Mouse (Mus musculus) small intestine, adult 2 months (tissue): ENCODE data around the gene Ap4b1. TPM values are rescaled to one million over a fixed set of nuclear protein-coding genes. Genes with fewer than 3 reads are reported as not detected.
A peak's percentile ranks its signal among the peaks of the same experiment; 100 is the strongest.

Experiments used
- H3K27ac ChIP-seq: fragments of 200-500 bp; 2 replicates; pipeline ENCODE4 v1.5.1; 2012; ENCODE audit warnings: low read depth, low read length, control low read depth, inconsistent platforms; ENCODE audit not compliant: insufficient read depth
- H3K27me3 ChIP-seq: fragments of 200-500 bp; 2 replicates; pipeline ENCODE4 v1.6.1; 2012; ENCODE audit warnings: mild to moderate bottlenecking, moderate library complexity, low read length, inconsistent platforms; ENCODE audit not compliant: control insufficient read depth, insufficient read depth
- H3K36me3 ChIP-seq: fragments of 200-500 bp; 2 replicates; pipeline ENCODE4 v1.6.1; 2012; ENCODE audit warnings: mild to moderate bottlenecking, low read length, control low read depth, inconsistent platforms; ENCODE audit not compliant: control insufficient read depth, insufficient read depth
- H3K4me1 ChIP-seq: fragments of 200-500 bp; 2 replicates; pipeline ENCODE4 v1.6.1; 2012; ENCODE audit warnings: low read length, inconsistent platforms, mixed read lengths; ENCODE audit not compliant: control insufficient read depth, insufficient read depth, insufficient read length
- H3K4me3 ChIP-seq: fragments of 200-500 bp; 2 replicates; pipeline ENCODE4 v1.5.1; 2012; ENCODE audit warnings: low read depth, mild to moderate bottlenecking, control low read depth, inconsistent platforms, low read length, moderate library complexity
- CTCF ChIP-seq: fragments of 200-500 bp; IDR thresholded peaks from 2 replicates; pipeline ENCODE4 v1.5.1; 2012; ENCODE audit warnings: low read depth, mild to moderate bottlenecking, control low read depth, inconsistent platforms, low read length, moderate library complexity, mixed read lengths; ENCODE audit not compliant: insufficient replicate concordance, insufficient read length; ENCODE audit errors: extremely low read depth
- POLR2A ChIP-seq: fragments of 200-500 bp; IDR thresholded peaks from 2 replicates; pipeline ENCODE4 v1.6.1; 2012; ENCODE audit warnings: low read depth, mild to moderate bottlenecking, control low read depth, inconsistent platforms, low read length, moderate library complexity
- WGBS: fragments of 180-500 bp; shearing (Covaris S2); methylation state at CpG from one replicate; pipeline ENCODE4 v1.1.7; 2018; 5-methylcytosine and 5-hydroxymethylcytosine counted together
- polyA plus RNA-seq: library from polyadenylated mRNA; depleted of rRNA; stranded (reverse); fragments of >200 nt; gene quantifications from 2 replicates; pipeline ENCODE4 v1.2.3, GENCODE M21; 2012

The Ap4b1 gene
- polyA plus RNA-seq, 1 experiment = 9.4 TPM

- peaks cover 2% of the 10 kb centered on the region; the same call in 1 of the 2 replicates for H3K4me1 ChIP-seq
- H3K27ac ChIP-seq = peak overlapping the region; percentile 36
- H3K4me3 ChIP-seq = no peak overlapping the region
- peaks cover 4% of the 10 kb centered on the region; the same call in 1 of the 2 replicates for H3K36me3 ChIP-seq
- no peak for TF ChIP-seq POLR2A
- no peak for TF ChIP-seq CTCF
- no peaks in the 10 kb centered on the region for H3K27me3 ChIP-seq
- WGBS = 49% methylated on average over 9 of the region's 9 CpGs
Measured at GRCm38 (mm10) chr3:103850644-103851363, 41.5 kb downstream of the Ap4b1 start.

GRCm38 (mm10) chr3:103851481-103851880, 42.2 kb downstream of the Ap4b1 start:
- TF ChIP-seq POLR2A = no peak
- no peak for TF ChIP-seq CTCF
- Histone ChIP-seq H3K27me3 (no peaks in the 10 kb centered on the region), H3K27ac (no peak overlapping the region), H3K36me3 (peaks cover 3% of the 10 kb centered on the region; the same call in 1 of the 2 replicates), H3K4me3 (no peak overlapping the region), H3K4me1 (peaks cover 2% of the 10 kb centered on the region; the same call in 1 of the 2 replicates)
- WGBS = 90% methylated on average over 6 of the region's 6 CpGs

- Histone ChIP-seq H3K4me1 (peaks cover 2% of the 10 kb centered on the region; the same call in 1 of the 2 replicates), H3K27ac (no peak overlapping the region), H3K36me3 (0 out of 2 replicates have a peak, but pooled peaks cover 2% of the 10 kb centered on the region), H3K4me3 (no peak overlapping the region), H3K27me3 (no peaks in the 10 kb centered on the region)
- TF ChIP-seq POLR2A (no peak), CTCF (no peak)
- WGBS = 83% methylated on average over 8 of the region's 8 CpGs
Measured at GRCm38 (mm10) chr3:103851882-103852281, 42.6 kb downstream of the Ap4b1 start.

- WGBS = 59% methylated on average over 3 of the region's 3 CpGs
- Histone ChIP-seq H3K27me3 (no peaks in the 10 kb centered on the region), H3K4me3 (no peak overlapping the region), H3K27ac (0 out of 2 replicates have a peak overlapping the region, but pooled peaks have one; percentile 30), H3K36me3 (0 out of 2 replicates have a peak, but pooled peaks cover 2% of the 10 kb centered on the region), H3K4me1 (peaks cover 2% of the 10 kb centered on the region; the same call in 1 of the 2 replicates)
- TF ChIP-seq POLR2A = no peak
- peak; percentile 35; the same call in 1 of the 2 replicates for TF ChIP-seq CTCF
Measured at GRCm38 (mm10) chr3:103852565-103853299, 43.4 kb downstream of the Ap4b1 start.

GRCm38 (mm10) chr3:103853804-103854203, 44.5 kb downstream of the Ap4b1 start:
- TF ChIP-seq POLR2A = no peak
- H3K4me3 ChIP-seq = no peak overlapping the region
- WGBS = 79% methylated on average over 8 of the region's 8 CpGs
- peaks cover 3% of the 10 kb centered on the region; the same call in 1 of the 2 replicates for H3K4me1 ChIP-seq
- no peaks in the 10 kb centered on the region for H3K27me3 ChIP-seq
- 0 out of 2 replicates have a peak, but pooled peaks cover 2% of the 10 kb centered on the region for H3K36me3 ChIP-seq
- H3K27ac ChIP-seq = no peak overlapping the region

GRCm38 (mm10) chr3:103857036-103857805, 47.9 kb downstream of the Ap4b1 start:
- TF ChIP-seq CTCF = no peak
- no peak for TF ChIP-seq POLR2A
- Histone ChIP-seq H3K4me1 (peaks cover 2% of the 10 kb centered on the region; the same call in 1 of the 2 replicates), H3K4me3 (no peak overlapping the region), H3K27me3 (no peaks in the 10 kb centered on the region), H3K36me3 (0 out of 2 replicates have a peak, but pooled peaks cover 2% of the 10 kb centered on the region), H3K27ac (peak overlapping the region; percentile 77)
- WGBS = 76% methylated on average over 7 of the region's 7 CpGs
